Mouse (Mus musculus) testis, postnatal 10 days (tissue): ENCODE measurements around the gene Dusp1.

Experiments used
- DNase-seq: peaks from one replicate; pipeline ENCODE4 v3.0.0; 2021; ENCODE audit warnings: low spot score

Gene Dusp1

GRCm38 (mm10) chr17:26524316-26524715 lies 37.6 kb downstream of the Dusp1 start:
- no peak for DNase-seq

DNA sequence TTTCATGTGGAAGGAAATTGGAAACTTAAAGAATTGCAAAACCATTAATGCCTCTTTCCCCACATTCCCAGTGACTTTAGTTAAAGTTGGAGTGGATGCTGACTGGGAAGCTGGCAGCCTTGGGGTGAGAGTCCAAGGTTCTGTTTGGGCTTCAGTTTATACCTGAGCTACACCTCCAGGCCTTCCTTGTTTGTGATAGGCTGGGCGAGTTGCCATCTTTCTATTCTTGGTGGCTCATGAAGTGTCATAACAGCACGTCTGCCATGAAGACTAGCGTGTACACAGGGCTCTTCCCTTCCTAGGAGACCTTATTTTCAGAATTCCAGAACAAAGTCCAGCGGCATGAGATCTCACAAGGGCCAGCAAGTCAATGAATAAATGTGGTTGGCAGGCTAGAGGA lies 39.2 kb downstream of the Dusp1 start:
- no peak for DNase-seq

DNA sequence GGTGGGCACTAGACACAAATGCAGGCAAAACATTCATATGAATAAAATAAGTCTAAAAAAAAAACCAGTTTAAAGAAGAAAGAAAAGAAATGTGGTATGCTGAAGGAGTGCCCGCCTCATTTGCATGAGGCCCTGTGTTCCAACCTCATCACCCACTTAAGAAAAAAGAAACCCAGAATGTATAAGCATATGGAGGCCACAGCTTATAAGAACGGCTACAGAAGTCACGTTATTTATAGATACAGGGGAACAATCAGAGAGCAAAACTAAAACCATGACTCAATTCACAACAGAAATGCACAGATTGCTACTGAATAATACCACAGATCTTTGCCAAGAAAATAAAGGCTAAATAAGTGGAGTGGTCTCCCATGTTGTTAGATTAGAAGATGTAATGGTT lies 43.6 kb downstream of the Dusp1 start:
- DNase-seq: no peak

GRCm38 (mm10) chr17:26515675-26516074 lies 46.3 kb downstream of the Dusp1 start:
- DNase-seq: no peak

GRCm38 (mm10) chr17:26514581-26515030 lies 47.3 kb downstream of the Dusp1 start:
- no peak for DNase-seq

DNA sequence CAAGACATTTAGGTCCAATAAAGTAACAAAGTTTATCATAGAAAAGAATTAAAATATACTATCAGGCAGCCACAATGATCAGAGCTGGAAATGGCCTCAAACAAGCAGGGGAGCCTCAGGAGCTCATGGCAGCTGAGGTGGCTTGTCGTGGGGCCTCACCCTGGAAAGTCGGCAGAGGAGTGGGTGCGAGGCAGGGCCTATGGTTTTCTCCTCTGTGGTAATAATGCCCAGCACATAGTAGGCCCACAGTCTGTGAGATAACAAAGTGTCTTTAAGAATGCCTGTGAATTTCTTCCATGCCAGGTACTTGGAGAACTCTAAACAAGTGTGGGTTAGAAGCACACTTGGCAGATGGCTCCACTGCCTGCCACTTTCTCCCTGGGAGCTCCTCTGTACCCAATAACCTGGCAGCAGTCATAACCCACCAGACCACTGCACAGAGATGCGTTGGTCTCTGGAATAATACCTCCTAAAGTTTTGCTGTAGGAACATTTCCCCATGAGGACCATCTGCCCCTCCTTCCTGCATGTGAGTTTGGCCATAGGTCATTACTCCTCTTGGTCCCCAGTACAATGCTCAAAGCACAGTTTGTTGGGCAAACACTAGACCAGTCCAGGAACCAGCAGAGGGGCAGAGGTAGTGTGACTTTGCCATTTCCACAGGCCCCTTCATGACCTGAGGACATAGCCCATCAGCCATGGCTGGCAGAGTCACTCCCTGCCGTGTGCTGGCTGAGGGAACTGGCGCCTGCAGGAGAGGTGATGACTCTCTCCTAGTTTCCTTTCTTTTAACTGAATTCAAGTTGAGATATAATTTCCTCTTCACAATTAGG lies 48.3 kb downstream of the Dusp1 start:
- no peak for DNase-seq

- DNase-seq: no peak
Observed at GRCm38 (mm10) chr17:26512961-26513360, 49.0 kb downstream of the Dusp1 start.

DNA sequence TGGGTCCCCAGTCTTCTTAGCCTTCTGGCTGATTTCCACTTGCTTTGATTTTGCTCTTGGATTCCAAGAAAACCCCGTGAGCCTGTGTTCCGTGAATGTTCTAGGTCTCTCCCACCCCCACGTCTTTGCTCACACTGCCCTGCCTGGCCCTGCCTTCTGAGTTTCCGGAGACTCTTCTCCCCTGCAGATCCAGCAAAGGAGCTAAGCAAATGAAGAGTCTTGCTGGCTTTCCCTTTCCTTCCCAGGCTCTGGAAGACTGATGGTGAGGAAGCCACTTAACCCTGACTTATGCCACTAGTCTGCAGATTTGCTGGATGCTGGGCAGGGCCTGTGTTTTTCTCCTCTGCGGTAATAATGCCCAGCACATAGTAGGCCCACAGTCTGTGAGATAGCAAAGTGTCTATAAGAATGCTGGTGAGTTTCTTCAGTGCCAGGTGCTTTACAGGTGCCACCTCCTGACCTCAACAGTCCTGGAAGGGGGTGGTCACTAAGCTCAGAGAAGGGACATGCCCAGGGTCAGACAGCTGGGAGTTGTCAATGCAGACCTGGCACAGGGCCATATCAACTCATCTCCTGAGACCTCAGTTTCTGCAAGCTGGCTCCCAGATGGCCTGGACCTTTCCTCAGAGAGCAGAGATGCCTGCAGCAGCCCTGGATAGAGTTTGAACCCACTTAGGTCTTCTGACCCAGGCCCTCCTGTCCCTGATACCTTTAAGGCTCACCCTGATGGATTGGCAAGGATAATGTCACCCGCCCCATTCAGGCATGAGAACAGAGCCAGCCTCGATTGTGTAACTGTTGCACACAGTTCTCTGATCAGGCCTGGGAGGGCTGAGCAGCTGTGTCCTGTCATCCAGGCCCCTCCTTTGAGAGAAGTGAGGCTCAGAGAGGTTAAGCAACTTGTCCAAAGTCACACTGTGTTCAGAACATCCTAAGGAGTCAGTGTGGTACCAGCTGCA lies 49.8 kb downstream of the Dusp1 start:
- DNase-seq: no peak

DNA sequence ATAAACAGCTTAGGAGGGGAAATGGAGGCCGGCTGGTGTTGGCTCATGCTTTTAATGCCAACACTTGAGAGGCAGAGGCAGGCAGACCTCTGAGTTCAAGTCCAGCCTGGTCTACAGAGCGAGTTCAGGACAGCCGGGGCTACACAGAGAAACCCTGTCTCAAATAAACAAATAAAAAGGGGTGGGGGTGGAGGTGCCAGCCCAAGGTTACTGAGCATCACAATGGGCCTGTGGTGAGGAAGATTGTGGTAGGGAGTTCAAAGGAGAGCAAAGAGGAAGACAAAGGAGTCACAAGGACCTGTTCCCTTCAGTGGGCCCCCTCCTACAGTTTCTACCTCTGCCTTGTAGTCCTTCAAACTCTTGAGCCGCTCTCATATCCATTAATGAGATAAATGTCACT lies 50.7 kb downstream of the Dusp1 start:
- DNase-seq: no peak

DNA sequence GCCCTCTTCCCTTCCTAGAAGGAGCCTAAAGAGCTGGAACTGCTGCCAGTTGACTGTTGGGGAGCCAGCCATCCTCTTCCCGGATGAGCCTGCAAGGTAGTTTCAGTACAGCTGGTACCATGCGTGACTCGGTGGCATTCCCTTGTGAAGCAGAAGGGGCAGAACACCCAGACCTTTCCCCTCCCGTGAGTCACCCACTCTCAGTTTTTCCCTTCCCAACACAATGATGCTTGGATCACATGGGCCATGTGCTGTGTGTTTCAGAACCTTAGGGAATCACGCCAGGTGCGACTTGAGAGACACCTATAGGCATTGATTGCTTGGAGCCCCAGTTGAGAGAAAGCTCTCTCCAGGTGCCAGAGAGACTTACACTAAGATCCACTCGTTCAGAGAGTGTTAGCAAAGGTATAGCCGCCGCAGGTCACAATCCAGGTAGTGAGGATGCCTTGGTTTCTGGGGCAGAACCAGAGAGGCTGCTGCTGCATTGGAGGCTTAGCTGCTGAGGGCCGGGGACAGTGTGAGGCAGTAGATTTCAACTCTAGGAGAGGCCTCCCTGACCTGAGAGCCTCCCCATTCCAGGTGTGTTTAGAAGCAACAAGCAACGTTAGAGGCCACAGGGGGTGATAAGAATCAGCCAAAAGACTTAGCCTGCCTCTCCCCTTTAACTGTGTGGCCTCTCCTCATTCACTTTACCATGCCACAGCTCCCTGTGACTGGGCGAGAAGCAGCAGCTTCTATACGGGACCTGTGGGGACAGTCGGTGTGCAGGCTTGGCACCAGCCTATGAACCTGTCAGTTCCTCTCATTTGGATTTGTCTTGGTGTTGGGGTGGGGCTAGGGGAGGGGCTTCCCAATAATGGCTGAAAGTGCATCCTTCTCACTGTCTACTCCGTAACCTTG lies 51.5 kb downstream of the Dusp1 start:
- DNase-seq: no peak

DNA sequence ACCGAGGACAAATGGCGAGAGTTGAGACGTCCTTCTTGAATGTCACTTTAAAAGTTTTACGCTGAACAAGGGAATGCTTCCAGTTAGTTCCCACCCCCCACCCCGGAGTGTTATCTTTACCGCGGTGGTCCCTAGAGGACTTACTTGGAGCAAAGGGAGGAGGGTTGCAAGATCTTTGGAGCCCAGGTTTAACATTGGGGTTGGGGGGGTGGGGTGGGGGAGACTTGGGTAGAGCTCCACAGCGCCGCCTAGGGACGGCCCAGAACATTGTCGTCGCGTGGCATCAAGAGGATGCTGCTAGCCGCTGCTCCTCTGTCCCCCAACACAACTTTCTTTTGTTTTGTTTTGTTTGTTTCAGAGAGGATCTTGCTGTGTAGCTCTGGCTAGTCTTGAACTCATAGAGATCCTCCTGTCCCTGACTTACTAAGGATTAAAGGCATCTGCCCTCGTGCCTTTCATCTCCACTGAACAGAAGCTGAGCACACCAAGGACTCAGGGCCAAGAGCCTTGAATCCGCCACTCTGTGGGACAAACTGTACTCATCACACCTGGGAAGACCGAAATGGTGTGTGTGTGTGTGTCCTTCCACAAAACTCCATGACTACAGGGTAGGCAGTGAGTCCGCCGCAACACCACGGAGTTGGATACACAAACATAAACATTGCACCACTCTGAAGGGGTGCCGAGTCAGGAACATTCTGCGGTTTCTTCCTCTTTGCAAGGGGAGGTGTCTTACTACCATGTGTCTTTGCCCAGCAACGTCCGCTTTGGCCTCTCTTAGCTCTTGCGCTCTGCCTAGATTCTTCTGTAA lies 52.8 kb downstream of the Dusp1 start:
- peak; percentile 86 for DNase-seq

DNA sequence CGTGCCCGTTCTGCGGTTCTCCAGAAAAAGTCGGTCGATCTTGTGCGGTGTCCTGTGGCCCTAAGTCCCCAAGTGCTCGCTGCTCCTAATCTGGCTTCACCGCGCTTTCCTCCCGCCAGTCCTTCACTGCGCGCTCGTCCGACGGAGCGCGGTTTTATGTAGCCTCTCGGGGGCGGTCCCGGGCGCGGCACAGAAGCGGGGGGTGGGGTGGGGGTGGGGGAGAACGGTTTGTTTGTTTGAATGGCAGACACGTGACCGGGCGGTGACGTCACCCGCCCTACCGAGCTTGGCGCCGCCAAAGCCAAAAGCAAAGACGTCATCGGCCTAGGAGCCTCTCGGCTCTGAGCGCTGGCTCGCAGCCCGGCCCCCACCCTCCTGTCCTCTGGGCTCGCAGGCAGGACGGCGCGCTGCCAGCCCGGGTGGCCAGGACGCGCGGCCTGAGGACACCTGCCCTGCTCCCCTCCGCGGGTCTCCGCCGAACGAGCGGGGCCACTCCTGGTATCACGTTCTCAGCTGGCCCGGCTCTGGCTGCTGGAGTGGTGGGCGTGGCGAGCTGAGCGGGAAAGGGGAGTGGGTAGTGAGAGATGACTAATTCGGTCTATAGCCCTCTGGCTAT lies 53.5 kb downstream of the Dusp1 start:
- peak; percentile 95 for DNase-seq

DNA sequence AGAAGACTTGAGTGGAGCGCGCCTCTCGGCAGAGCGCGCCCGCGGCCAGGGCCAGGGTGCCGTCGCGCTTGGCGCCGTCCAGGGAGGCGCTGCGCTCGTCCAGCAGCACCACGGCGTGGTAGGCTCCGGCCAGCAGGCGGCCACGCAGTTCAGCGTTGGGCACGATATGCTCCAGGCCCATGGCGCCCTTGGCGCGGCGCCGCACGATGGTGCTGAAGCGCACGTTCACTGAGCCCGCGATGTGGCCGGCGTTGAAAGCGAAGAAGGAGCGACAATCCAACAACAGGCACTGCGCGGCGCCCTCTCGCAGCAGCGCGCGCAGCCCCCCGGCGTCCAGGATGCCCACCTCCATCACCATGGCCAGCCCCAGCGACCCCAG lies 54.0 kb downstream of the Dusp1 start:
- peak; percentile 92 for DNase-seq

GRCm38 (mm10) chr17:26506997-26507871 lies 54.7 kb downstream of the Dusp1 start:
- DNase-seq: no peak

DNA sequence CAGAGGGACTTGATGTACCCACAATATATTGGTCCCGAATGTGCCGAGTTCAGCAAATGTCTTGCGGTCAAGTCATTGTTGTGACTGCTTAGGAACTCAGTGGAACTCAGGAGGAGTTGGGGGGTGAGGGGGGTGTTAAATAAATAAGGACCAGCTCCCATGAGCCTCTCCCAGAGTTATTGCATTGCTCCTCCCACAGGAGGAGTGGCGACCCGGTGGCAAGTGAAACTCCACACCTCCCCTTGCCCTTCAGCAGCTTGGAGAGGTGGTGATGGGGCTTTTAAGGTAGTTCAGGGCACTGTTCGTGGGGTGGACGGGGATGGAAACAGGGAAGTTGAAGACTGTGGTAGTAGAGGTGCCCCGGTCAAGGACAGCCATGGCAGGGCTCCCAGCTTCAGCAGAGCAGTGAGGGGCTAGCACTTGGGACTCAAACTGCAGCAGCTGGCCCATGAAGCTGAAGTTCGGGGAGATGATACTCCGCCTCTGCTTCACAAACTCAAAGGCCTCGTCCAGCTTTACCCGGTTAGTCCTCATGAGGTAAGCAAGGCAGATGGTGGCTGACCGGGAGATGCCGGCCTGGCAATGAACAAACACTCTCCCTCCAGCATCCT lies 55.8 kb downstream of the Dusp1 start:
- DNase-seq: no peak

DNA sequence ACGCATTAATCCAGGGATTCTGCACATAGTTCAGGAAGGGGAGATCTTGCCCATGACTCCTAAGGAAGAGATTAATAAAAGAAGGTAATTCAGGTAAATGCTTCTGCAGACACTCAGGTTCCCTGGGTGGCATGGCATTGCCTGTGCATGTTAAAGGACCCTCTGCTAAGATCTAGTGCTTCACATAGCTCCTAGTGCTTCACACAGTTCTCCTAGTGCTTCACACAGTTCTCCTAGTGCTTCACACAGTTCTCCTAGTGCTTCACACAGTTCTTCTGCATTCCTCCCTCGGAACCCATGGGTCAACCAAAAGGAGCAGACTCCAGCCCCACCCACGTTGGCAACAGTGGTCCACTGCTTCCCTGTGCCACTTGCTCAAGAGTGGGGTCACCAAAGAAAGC lies 56.7 kb downstream of the Dusp1 start:
- no peak for DNase-seq

DNA sequence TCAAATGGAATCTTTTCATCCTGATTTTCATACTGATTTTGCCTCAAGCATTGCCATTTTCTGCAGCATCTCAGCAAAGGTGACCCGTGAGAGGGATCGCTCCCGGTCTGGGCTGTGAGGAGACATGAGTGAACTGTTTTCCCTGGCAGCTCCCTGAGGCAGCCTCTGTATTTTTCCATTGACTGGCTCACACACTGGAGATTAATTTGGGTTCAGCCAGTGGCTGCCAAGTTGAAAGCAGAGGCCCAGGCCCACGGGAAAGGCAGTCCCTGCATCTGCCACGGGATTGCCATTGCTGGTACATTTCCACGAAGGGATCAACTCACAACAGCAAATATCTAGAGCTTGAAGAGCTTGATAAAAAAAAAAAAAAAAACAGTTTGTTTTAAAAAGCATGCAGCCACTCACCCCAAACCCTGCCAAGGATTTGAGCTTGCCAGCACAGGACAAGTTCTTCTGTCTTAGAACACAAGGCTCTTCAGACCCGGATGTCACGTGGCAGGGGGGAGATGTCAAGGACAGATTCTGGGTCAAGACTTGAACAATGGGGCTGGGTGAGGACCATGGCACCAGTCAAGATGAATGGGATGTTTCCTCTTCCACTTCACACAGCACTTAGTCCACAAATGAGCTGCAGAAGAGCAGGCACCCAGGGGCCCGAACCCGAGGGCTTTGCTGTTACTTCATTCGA lies 57.8 kb downstream of the Dusp1 start:
- DNase-seq: peak; percentile 69
